Mouse (Mus musculus): ENCODE data around the gene Pomgnt1. TPM values are rescaled to one million over a fixed set of nuclear protein-coding genes. Genes with fewer than 3 reads are reported as not detected.
A peak's percentile ranks its signal among the peaks of the same experiment; 100 is the strongest.

Gene Pomgnt1
- polyA plus RNA-seq, 1 experiment from 2014 or later: 60.2 TPM

DNA sequence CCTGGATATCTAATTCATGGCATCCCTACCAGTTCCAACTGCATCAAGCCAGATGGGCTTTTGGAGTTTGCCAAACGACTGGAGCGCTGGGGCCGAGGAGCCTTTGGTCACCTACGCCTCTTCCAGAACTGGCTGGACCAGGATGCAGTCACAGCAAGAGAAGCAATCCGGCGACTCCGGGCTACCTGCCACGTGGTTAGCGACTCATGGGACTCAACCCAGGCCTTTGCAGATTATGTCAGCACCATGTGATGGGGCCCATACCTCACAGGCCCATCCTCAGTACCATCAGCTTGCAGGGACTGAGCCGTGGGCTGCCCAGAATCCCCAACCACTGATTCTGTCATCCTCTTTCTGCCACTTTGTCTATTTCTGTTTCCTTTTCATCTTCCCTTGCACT, 27.3 kb upstream of the Pomgnt1 start:
- peaks cover 67% of the 10 kb centered on the region for H3K36me3 ChIP-seq (ENCODE audit: control insufficient read depth, insufficient read depth)
- no peak for ATAC-seq (replicated peaks; ENCODE audit: extremely low read depth, insufficient read depth, low FRiP score)
- no peaks in the 10 kb centered on the region for H3K4me1 ChIP-seq (ENCODE audit: control insufficient read depth, insufficient read depth, low read length)
- H3K27ac ChIP-seq (ENCODE audit: low read length): no peak overlapping the region
- H3K4me2 ChIP-seq (ENCODE audit: low read depth, low read length): no peak overlapping the region
- no peaks in the 10 kb centered on the region for H3K27me3 ChIP-seq (ENCODE audit: control insufficient read depth, insufficient read depth, low read length)
- no peaks in the 10 kb centered on the region for H3K9me3 ChIP-seq (replicated peaks; ENCODE audit: control insufficient read depth, low read length)
- H3K9ac ChIP-seq (ENCODE audit: low read length): no peak overlapping the region
- WGBS: 87% methylated on average over 10 of the region's 10 CpGs
- no peak overlapping the region for H3K4me3 ChIP-seq (ENCODE audit: low read length)

DNA sequence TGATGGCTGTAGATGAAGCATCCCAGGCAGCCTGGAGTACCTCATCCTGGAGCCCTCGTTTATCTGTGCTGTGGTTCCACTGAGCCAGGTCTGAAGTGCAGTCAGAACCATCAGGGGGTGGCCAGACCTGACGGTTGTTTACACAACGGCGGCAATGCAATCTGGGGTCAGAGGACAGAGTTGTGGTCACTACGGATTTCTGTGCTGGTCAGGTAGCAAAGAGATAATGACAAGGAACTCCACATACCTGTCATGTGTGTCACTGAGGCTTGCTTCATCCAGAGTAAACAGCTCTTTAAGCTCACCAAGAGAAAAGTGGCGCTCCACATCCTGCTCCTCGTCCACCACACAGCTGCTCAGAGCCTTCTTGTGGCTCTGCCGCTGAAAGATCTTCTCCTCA, 26.4 kb upstream of the Pomgnt1 start:
- no peak overlapping the region for H3K4me2 ChIP-seq (ENCODE audit: low read depth, low read length)
- H3K4me1 ChIP-seq (ENCODE audit: control insufficient read depth, insufficient read depth, low read length): no peaks in the 10 kb centered on the region
- H3K9me3 ChIP-seq (replicated peaks; ENCODE audit: control insufficient read depth, low read length): no peaks in the 10 kb centered on the region
- WGBS: 76% methylated on average over 8 of the region's 8 CpGs
- H3K27ac ChIP-seq (ENCODE audit: low read length): no peak overlapping the region
- H3K4me3 ChIP-seq (ENCODE audit: low read length): no peak overlapping the region
- no peak overlapping the region for H3K9ac ChIP-seq (ENCODE audit: low read length)
- no peak for ATAC-seq (replicated peaks; ENCODE audit: extremely low read depth, insufficient read depth, low FRiP score)
- peaks cover 63% of the 10 kb centered on the region for H3K36me3 ChIP-seq (ENCODE audit: control insufficient read depth, insufficient read depth)
- H3K27me3 ChIP-seq (ENCODE audit: control insufficient read depth, insufficient read depth, low read length): no peaks in the 10 kb centered on the region

DNA sequence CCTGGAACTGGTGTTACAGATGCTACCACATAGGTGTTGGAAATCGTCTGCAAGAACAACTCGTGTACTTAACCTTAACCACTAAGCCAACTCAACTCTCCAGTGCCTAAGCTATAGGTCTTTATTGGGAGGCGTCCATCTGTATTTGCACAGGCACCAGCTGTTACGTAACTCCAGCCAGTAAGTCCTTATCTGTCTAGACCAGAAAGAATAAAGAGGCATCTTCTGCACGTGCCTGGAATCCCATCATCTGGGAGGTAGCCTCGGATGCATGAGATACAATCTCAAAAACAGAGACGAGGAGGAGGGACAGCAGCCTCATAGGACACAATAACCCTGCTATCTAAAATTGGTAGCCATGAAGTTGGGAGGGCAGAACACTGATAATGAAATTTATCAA, 22.7 kb upstream of the Pomgnt1 start:
- no peak overlapping the region for H3K4me3 ChIP-seq (ENCODE audit: low read length)
- no peak overlapping the region for H3K9ac ChIP-seq (ENCODE audit: low read length)
- H3K4me2 ChIP-seq (ENCODE audit: low read depth, low read length): no peak overlapping the region
- H3K36me3 ChIP-seq (ENCODE audit: control insufficient read depth, insufficient read depth): peaks cover 52% of the 10 kb centered on the region
- no peak overlapping the region for H3K27ac ChIP-seq (ENCODE audit: low read length)
- H3K9me3 ChIP-seq (replicated peaks; ENCODE audit: control insufficient read depth, low read length): no peaks in the 10 kb centered on the region
- no peaks in the 10 kb centered on the region for H3K27me3 ChIP-seq (ENCODE audit: control insufficient read depth, insufficient read depth, low read length)
- no peaks in the 10 kb centered on the region for H3K4me1 ChIP-seq (ENCODE audit: control insufficient read depth, insufficient read depth, low read length)
- WGBS: 74% methylated on average over 7 of the region's 7 CpGs
- ATAC-seq (replicated peaks; ENCODE audit: extremely low read depth, insufficient read depth, low FRiP score): no peak

DNA sequence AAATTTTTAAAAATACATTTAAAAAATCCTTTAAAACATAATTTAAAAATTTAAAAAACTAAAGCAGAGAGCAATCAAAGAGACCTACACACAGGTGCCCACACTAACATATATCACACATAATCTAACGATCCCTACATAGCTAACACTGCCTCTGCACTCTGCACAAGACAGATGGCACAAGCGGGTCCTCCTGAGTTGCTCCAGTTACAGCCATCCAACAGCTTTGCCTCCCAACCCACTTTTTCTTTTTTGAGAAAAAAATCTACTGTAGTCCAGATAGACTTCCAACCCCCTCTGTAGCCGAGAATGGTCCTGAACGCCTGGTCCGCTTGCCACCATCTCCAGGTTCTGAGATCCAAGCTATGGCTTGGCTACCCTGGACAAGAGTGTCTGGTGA, 18.4 kb upstream of the Pomgnt1 start:
- H3K27me3 ChIP-seq (ENCODE audit: control insufficient read depth, insufficient read depth, low read length): no peaks in the 10 kb centered on the region
- H3K9ac ChIP-seq (ENCODE audit: low read length): no peak overlapping the region
- H3K36me3 ChIP-seq (ENCODE audit: control insufficient read depth, insufficient read depth): peaks cover 25% of the 10 kb centered on the region
- no peaks in the 10 kb centered on the region for H3K9me3 ChIP-seq (replicated peaks; ENCODE audit: control insufficient read depth, low read length)
- 91% methylated on average over 5 of the region's 5 CpGs for WGBS
- no peak overlapping the region for H3K4me3 ChIP-seq (ENCODE audit: low read length)
- no peak for ATAC-seq (replicated peaks; ENCODE audit: extremely low read depth, insufficient read depth, low FRiP score)
- no peaks in the 10 kb centered on the region for H3K4me1 ChIP-seq (ENCODE audit: control insufficient read depth, insufficient read depth, low read length)
- H3K4me2 ChIP-seq (ENCODE audit: low read depth, low read length): no peak overlapping the region
- no peak overlapping the region for H3K27ac ChIP-seq (ENCODE audit: low read length)

DNA sequence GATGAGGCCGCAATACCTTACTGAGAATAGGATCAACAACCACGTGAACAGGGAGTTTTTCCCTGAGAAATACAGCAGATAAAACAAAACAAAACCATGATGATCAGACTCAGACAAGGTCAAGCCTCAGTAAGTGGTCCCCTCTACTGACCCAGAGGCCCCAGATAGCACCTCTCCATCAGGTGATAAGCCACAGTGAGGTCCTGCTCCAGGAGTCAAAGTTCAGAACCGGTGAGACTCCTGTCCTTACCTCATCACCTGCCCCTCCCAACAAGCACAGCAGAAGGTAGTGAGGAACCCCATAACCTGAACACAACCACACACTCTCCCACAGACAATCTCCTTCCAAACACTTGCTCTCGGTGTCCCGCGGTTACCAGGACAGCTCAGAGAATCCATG, 12.9 kb upstream of the Pomgnt1 start:
- Histone ChIP-seq H3K27me3 (ENCODE audit: control insufficient read depth, insufficient read depth, low read length) (no peaks in the 10 kb centered on the region), H3K4me3 (ENCODE audit: low read length) (no peak overlapping the region), H3K4me2 (ENCODE audit: low read depth, low read length) (no peak overlapping the region), H3K36me3 (ENCODE audit: control insufficient read depth, insufficient read depth) (peaks cover 10% of the 10 kb centered on the region), H3K9ac (ENCODE audit: low read length) (no peak overlapping the region), H3K27ac (ENCODE audit: low read length) (no peak overlapping the region), H3K4me1 (ENCODE audit: control insufficient read depth, insufficient read depth, low read length) (no peaks in the 10 kb centered on the region), H3K9me3 (replicated peaks; ENCODE audit: control insufficient read depth, low read length) (no peaks in the 10 kb centered on the region)
- no peak for ATAC-seq (replicated peaks; ENCODE audit: extremely low read depth, insufficient read depth, low FRiP score)
- 80% methylated on average over 6 of the region's 6 CpGs for WGBS

DNA sequence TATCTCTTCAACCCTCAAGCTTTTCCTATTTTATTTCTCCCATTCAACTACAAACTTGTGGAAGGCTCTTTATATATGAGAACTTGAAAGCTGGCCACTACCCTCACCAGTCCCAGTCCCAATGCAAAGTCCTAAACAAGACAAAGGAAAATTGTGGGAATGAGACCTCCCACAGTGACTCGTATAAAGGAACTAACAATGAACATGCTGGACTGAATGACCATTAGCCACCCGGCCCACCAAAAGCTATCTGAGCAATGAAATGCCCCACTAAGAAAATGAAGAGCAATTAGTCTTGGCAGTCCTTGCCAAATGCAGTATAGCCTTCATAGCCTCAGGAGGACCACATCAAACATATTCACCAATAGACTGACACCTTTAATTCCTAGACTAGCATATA, 12.2 kb upstream of the Pomgnt1 start:
- no peak overlapping the region for H3K27ac ChIP-seq (ENCODE audit: low read length)
- H3K27me3 ChIP-seq (ENCODE audit: control insufficient read depth, insufficient read depth, low read length): no peaks in the 10 kb centered on the region
- no peak overlapping the region for H3K9ac ChIP-seq (ENCODE audit: low read length)
- no peaks in the 10 kb centered on the region for H3K9me3 ChIP-seq (replicated peaks; ENCODE audit: control insufficient read depth, low read length)
- no peak for ATAC-seq (replicated peaks; ENCODE audit: extremely low read depth, insufficient read depth, low FRiP score)
- no peak overlapping the region for H3K4me2 ChIP-seq (ENCODE audit: low read depth, low read length)
- H3K36me3 ChIP-seq (ENCODE audit: control insufficient read depth, insufficient read depth): peaks cover 11% of the 10 kb centered on the region; the same call in 1 of the 2 replicates
- no peak overlapping the region for H3K4me3 ChIP-seq (ENCODE audit: low read length)
- 90% methylated on average over 2 of the region's 2 CpGs for WGBS
- H3K4me1 ChIP-seq (ENCODE audit: control insufficient read depth, insufficient read depth, low read length): no peaks in the 10 kb centered on the region

DNA sequence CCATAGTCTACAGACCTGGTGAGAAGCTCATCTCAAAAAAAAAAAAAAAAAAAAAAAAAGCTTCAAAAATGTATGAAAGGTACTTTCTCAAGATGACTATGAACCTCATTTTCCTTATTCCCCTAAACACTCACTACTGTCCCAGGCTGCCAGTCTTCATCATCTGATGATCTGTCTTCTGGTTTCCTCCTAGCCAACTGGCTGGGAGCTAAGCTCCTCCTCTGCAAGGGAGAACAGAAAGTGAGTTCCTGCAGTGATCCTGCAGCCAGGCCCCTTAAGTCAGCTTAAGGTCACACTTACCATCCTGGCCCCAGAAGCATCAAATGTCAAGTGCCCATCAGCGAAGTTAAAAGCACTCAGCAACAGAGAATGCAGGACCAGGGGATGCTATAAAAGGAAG, 878 bp upstream of the Pomgnt1 start:
- H3K9me3 ChIP-seq (replicated peaks; ENCODE audit: control insufficient read depth, low read length): no peaks in the 10 kb centered on the region
- WGBS: 0% methylated on average over 1 of the region's 1 CpGs
- peak overlapping the region; percentile 80 for H3K9ac ChIP-seq (ENCODE audit: low read length)
- H3K4me1 ChIP-seq (ENCODE audit: control insufficient read depth, insufficient read depth, low read length): peaks cover 15% of the 10 kb centered on the region
- H3K27ac ChIP-seq (ENCODE audit: low read length): no peak overlapping the region
- peak overlapping the region; percentile 78 for H3K4me3 ChIP-seq (ENCODE audit: low read length)
- H3K27me3 ChIP-seq (ENCODE audit: control insufficient read depth, insufficient read depth, low read length): no peaks in the 10 kb centered on the region
- no peaks in the 10 kb centered on the region for H3K36me3 ChIP-seq (ENCODE audit: control insufficient read depth, insufficient read depth)
- no peak for ATAC-seq (replicated peaks; ENCODE audit: extremely low read depth, insufficient read depth, low FRiP score)
- H3K4me2 ChIP-seq (ENCODE audit: low read depth, low read length): peak overlapping the region; percentile 82

DNA sequence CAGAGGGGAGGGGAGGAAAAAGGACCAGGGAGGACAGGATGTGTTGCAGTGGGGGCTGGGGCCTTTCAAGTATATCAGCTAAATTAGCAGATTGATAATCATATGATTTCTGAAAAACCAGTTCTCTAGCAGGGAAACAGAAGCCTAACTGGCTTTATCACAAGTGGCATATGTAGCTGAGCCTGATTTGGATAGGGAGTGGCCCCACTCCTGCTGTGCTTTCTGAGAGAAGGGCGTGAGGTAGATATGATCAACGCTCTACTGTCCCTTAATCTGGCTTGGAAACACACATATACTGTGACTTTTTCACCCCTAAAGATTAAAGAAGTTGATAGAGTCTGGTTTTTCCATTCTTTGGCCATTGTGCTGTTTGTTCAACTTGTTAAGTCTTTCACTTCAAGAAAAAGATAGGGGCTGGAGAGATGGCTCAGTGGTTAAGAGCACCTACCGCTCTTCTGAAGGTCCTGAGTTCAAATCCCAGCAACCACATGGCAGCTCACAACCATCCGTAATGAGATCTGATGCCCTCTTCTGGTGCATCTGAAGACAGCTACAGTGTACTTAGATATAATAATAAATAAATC, 2.3 kb downstream of the Pomgnt1 start:
- Histone ChIP-seq H3K4me1 (ENCODE audit: control insufficient read depth, insufficient read depth, low read length) (peaks cover 15% of the 10 kb centered on the region), H3K27ac (ENCODE audit: low read length) (no peak overlapping the region), H3K36me3 (ENCODE audit: control insufficient read depth, insufficient read depth) (no peaks in the 10 kb centered on the region), H3K9ac (ENCODE audit: low read length) (no peak overlapping the region), H3K4me2 (ENCODE audit: low read depth, low read length) (no peak overlapping the region), H3K27me3 (ENCODE audit: control insufficient read depth, insufficient read depth, low read length) (no peaks in the 10 kb centered on the region), H3K9me3 (replicated peaks; ENCODE audit: control insufficient read depth, low read length) (no peaks in the 10 kb centered on the region), H3K4me3 (ENCODE audit: low read length) (no peak overlapping the region)
- ATAC-seq (replicated peaks; ENCODE audit: extremely low read depth, insufficient read depth, low FRiP score): no peak
- 92% methylated on average over 4 of the region's 4 CpGs for WGBS

DNA sequence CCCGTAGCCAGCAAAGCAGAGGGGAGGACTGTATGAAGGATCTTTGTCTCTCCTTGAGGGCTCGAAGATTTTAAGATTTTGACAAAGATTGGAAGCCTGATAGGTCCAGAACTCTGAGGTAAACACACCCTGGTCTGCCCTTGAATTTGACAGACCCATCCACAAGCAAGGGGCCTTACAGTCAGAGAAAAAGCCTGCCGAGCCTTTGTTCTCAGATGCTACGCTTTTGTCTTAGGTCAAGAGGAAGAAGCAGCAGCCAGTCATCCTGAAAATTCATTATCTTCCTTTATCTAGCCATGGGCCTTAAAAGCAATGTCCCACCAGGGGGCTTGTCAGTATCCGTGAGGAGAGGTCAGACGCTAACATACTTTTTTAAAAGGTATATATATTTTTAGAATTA, 4.3 kb downstream of the Pomgnt1 start:
- Histone ChIP-seq H3K36me3 (ENCODE audit: control insufficient read depth, insufficient read depth) (no peaks in the 10 kb centered on the region), H3K4me2 (ENCODE audit: low read depth, low read length) (no peak overlapping the region), H3K9ac (ENCODE audit: low read length) (no peak overlapping the region), H3K4me1 (ENCODE audit: control insufficient read depth, insufficient read depth, low read length) (peaks cover 9% of the 10 kb centered on the region), H3K4me3 (ENCODE audit: low read length) (no peak overlapping the region), H3K9me3 (replicated peaks; ENCODE audit: control insufficient read depth, low read length) (no peaks in the 10 kb centered on the region), H3K27ac (ENCODE audit: low read length) (no peak overlapping the region), H3K27me3 (ENCODE audit: control insufficient read depth, insufficient read depth, low read length) (no peaks in the 10 kb centered on the region)
- ATAC-seq (replicated peaks; ENCODE audit: extremely low read depth, insufficient read depth, low FRiP score): no peak
- WGBS: 78% methylated on average over 6 of the region's 6 CpGs

Measured in heart, embryonic 16.5 days (tissue).